Mouse (Mus musculus) megakaryocyte, embryonic 14.5 days (primary cell): ENCODE measurements around the gene Als2cr12. TPM values are rescaled to one million over a fixed set of nuclear protein-coding genes. Genes with fewer than 3 reads are reported as not detected.
A peak's percentile ranks its signal among the peaks of the same experiment; 100 is the strongest.
"Not testable (repeated sequence)": the region's sequence is repeated elsewhere in the genome, so short reads cannot be mapped to it uniquely, and the experiment has no call there.

Source experiments
- H3K27me3 ChIP-seq: replicated peaks from 2 replicates; pipeline ENCODE3; 2012; ENCODE audit warnings: inconsistent platforms
- H3K36me3 ChIP-seq: replicated peaks from 2 replicates; pipeline ENCODE3; 2012; ENCODE audit warnings: low read length, inconsistent platforms, mixed read lengths
- H3K4me1 ChIP-seq: 2 replicates; pipeline ENCODE4 v1.6.1; 2012; ENCODE audit warnings: inconsistent platforms
- H3K4me3 ChIP-seq: replicated peaks from 2 replicates; pipeline ENCODE3; 2012; ENCODE audit warnings: moderate library complexity, mild to moderate bottlenecking, inconsistent platforms
- H3K9me3 ChIP-seq: 2 replicates; pipeline ENCODE4 v1.6.1; 2012; ENCODE audit warnings: inconsistent platforms
- FLI1 ChIP-seq: IDR thresholded peaks from 2 replicates; pipeline ENCODE4 v1.6.1; 2012; ENCODE audit warnings: low read length, inconsistent platforms, mixed read lengths
- GATA1 ChIP-seq: IDR thresholded peaks from 3 replicates; pipeline ENCODE4 v1.6.1; 2012; ENCODE audit warnings: mixed read lengths, low read length, inconsistent platforms, borderline replicate concordance
- polyA plus RNA-seq: library from polyadenylated mRNA; stranded (reverse); fragments of >175 nt; gene quantifications from 2 replicates; pipeline ENCODE4 v1.2.3, GENCODE M21; 2012; ENCODE audit warnings: low replicate concordance; ENCODE audit not compliant: insufficient read depth

The Als2cr12 gene
- polyA plus RNA-seq, 1 experiment, result not detected

DNA sequence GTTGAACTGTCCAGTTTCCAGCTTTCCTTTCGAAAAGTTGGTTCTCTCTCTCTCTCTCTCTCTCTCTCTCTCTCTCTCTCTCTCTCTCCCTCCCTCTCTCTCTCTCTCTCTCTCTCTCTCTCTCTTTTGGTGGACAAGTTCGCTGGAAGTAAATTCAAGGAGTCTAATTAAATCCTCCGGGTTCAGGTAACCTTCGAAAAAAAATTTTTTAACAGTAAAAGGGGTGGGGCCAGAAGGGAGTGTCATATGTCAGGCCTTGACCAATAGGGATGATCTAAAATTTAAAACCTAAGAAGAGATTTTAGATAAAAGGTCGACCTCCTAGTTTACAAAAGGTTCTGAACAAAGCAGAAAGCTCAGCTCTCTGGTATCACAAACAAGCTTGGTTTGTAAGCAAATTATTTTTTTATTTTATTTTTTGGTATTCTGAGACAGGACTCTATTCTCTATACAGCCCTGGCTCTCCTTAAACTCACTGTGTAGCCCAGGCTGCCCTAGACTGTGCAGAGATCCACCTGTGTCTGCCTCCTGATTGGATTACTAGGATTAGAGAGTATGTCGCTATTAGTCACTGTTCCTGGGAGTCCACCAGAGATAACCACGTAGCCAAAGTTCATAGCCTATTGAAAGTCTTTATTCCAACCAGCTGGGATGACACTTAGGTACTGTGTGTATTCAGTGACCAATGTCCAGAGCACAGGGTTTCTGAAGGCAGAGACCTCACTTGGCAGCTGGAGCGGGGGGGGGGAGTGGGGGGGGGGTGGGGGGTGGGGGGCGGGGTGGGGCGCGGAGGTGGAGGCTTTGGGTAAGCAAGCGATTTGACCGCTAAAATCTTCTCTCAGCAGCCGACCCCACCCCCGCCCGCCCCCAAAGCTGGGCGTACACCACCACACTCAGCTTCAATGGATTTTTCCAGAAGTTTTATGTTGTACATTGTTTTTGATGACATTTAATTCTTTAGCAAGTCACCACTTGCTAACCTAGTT is 16.6 kb upstream of the Als2cr12 start:
- H3K9me3 ChIP-seq, result peaks cover 5% of the 10 kb centered on the region; the same call in 1 of the 2 replicates
- H3K4me3 ChIP-seq, result peak overlapping the region; percentile 93
- H3K4me1 ChIP-seq, result peaks cover 34% of the 10 kb centered on the region
- TF ChIP-seq GATA1 (peak; percentile 86; the same call in 1 of the 3 replicates), FLI1 (no peak)
- H3K27me3 ChIP-seq, result no peaks in the 10 kb centered on the region
- H3K36me3 ChIP-seq, result peaks cover 31% of the 10 kb centered on the region

DNA sequence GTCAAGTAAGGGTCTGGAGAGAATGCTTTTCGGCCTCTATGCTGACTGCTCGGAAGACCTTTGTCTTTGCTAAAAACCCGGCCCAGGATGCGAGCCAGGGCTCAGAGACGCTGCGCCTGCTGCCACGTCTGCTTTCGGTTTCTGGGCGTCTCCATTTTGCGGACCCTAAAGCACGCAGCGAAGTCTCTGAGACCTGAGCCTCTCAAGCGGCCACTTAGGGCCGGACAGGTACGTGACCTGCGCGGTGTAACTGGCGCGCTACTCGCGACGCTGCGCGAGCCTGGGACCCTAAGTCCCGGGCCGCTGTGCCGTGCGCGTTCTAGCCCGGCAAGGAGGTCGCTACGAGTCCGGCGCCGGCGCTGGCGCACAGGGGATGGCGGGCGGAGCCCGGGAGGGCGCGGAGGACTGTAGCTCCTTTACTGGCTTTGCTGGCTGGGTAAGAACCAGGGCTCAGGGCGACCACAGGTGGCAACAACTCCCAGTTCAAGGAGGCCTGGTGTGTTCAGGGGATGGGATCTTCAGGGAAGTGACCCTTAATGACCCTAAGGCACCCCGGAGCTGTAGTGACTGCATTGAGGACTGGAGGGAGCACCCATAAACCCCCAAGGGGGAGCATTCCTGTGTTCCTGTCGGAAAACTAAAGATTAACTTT is 15.7 kb upstream of the Als2cr12 start, which contains the start of gene Cflar:
Gene Cflar (plus strand): TSS at position 144 of the 652 bp plus-strand sequence.
- TF ChIP-seq GATA1 (no peak), FLI1 (no peak)
- Histone ChIP-seq H3K36me3 (peaks cover 26% of the 10 kb centered on the region), H3K9me3 (peaks cover 8% of the 10 kb centered on the region; the same call in 1 of the 2 replicates), H3K4me3 (peak within 1 kb of the TSS; percentile 95), H3K27me3 (no peaks in the 10 kb centered on the region), H3K4me1 (peaks cover 27% of the 10 kb centered on the region)

DNA sequence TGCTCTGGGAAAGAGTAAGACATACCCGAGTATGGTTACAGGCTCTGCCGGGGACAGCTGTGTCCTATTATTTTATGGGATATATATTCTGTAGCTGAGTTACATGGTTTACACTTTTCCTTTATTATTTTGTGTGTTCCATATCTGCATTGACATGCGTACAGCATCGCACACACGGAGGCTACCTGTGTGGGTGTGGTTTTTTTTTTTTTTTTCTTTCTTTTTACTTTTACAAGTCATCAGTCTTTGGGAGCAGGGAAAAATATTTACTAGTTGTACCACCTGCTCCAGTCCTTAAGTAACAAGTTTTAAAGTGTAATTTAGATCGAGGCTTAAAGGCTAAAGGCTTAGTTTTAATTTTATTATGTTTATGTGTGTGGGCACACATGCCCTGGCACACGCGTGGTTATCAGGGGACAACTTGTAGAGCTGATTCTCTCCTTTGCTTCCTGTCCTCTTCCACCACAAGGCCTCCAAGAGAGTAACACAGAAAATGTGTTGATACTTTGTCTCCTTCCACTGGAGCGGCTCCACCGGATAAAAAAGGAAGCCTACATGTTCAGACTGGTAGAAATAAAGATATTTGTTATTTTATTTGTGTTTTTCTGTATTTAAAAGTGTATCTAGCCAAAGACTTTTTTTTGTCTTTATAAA is 15.0 kb upstream of the Als2cr12 start:
- no peaks in the 10 kb centered on the region for H3K27me3 ChIP-seq
- H3K36me3 ChIP-seq, result peaks cover 22% of the 10 kb centered on the region
- H3K9me3 ChIP-seq, result peaks cover 8% of the 10 kb centered on the region; the same call in 1 of the 2 replicates
- H3K4me3 ChIP-seq, result peak overlapping the region; percentile 95
- TF ChIP-seq FLI1, result no peak
- TF ChIP-seq GATA1, result no peak
- H3K4me1 ChIP-seq, result peaks cover 22% of the 10 kb centered on the region

DNA sequence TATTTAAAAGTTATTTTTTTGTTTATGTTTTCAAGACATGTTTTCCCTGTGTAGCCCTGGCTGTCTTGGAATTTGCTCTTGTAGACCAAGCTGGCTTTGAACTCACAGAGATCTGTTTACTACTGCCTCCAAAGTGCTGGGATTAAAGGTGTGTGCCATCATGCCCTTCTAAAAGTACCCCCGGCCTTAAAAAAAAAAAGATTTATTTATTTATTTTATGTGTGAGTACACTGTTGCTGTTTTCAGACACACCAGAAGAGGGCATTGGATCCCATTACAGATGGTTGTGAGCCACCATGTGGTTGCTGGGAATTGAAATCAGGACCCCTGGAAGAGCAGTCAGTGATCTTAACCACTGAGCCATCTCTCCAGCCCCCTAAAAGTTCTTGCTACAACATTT is 14.3 kb upstream of the Als2cr12 start:
- H3K4me3 ChIP-seq, H3K27me3 ChIP-seq: not testable (repeated sequence)
- peaks cover 14% of the 10 kb centered on the region for H3K36me3 ChIP-seq
- peaks cover 15% of the 10 kb centered on the region for H3K4me1 ChIP-seq
- peaks cover 12% of the 10 kb centered on the region for H3K9me3 ChIP-seq

DNA sequence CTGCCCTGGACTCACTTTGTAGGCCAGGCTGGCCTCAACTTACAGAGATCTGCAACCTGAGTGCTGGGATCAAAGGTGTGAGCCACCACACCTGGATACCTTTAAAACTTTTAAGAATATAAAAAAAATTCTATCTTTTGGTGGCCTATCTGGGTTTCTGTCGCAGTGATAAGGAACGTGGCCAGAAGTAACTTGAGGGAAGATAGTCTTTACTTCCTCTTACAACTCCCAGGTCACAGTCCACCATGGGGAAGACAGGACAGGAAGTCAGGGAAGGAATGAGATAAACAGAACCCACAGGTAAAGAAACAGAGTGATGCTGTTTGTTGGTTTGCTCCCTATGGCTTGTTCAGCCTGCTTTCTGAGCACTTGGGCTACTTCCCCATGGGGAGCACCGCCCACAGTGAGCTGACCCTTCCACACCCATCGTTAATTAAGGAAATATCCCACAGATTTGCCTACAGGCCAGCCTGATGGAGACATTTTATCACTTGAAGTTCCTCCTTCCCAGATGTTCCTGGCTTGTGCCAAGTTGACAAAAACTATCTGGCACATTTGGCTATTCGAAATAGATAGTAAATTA is 4.9 kb upstream of the Als2cr12 start:
- H3K27me3 ChIP-seq, H3K9me3 ChIP-seq: not testable (repeated sequence)

DNA sequence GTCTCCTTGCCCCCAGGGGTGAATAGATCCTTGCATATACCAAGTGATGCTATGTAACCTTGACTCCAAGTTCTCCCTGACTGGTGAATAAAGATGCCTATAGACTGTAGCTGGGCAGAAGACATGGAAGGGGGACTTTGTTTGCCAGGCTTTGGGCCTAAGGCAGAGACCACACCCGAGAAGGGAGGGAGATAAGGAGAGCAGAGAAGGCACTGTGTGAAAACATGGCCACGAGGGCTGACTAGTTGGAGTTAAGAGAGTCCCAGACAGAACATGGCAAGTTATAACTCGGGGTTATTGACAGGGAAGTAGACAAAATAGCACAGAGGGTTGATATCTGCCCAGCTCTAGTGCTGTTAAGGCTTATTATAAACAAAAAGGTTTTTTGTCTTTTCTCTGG is 4.2 kb upstream of the Als2cr12 start:
- Histone ChIP-seq H3K9me3 (peaks cover 5% of the 10 kb centered on the region), H3K4me1 (peaks cover 12% of the 10 kb centered on the region), H3K36me3 (no peaks in the 10 kb centered on the region), H3K27me3 (no peaks in the 10 kb centered on the region), H3K4me3 (no peak overlapping the region)
- no peak for TF ChIP-seq FLI1
- no peak for TF ChIP-seq GATA1

More for the DNA sequence above, 4.9 kb upstream of the Als2cr12 start:
- H3K4me1 ChIP-seq, result peaks cover 12% of the 10 kb centered on the region
- H3K36me3 ChIP-seq, H3K4me3 ChIP-seq: not testable (repeated sequence)

DNA sequence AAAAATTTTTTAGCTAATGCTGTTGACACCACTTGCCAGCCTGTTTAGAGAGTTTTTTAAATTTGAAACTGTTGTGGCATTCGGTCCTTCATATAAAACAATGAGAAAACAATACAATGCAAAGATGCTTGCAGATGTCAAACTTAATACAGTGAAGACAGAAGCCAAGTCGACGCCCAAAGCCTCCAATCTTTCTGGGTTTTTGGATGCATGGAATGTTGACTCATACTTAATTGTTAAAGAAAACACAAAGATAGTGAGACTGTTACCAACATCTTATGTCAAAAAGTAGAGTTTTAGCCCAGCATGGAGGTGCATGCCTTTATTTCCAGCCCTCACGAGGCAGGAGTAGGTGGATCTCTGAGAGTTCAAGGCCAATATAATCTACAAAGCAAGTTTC is 3.0 kb upstream of the Als2cr12 start:
- Histone ChIP-seq H3K36me3 (no peaks in the 10 kb centered on the region), H3K9me3 (no peaks in the 10 kb centered on the region), H3K4me1 (peaks cover 12% of the 10 kb centered on the region), H3K27me3 (no peaks in the 10 kb centered on the region), H3K4me3 (no peak overlapping the region)
- no peak for TF ChIP-seq FLI1
- no peak for TF ChIP-seq GATA1

DNA sequence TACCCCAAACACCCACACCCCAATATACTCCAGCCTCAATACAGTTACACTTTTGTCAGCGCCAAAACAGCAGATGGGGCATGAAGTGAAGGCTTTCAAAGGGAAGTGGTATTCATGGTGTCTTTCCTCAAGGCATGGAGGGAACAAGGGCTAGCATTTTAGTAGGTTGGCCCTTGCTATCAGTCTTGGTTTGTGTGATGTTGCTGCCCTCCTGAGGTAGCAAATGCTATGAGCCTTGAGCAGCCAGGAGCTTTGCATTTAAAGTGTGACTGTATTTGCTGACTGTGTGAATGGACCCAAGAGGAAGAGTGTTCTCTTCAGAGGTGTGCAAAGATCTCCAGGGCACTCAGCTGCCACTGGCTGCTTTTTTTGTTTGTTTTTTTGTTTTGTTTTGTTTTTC is 1.8 kb upstream of the Als2cr12 start:
- H3K4me3 ChIP-seq, H3K9me3 ChIP-seq, H3K36me3 ChIP-seq, H3K27me3 ChIP-seq: not testable (repeated sequence)
- peaks cover 12% of the 10 kb centered on the region for H3K4me1 ChIP-seq

DNA sequence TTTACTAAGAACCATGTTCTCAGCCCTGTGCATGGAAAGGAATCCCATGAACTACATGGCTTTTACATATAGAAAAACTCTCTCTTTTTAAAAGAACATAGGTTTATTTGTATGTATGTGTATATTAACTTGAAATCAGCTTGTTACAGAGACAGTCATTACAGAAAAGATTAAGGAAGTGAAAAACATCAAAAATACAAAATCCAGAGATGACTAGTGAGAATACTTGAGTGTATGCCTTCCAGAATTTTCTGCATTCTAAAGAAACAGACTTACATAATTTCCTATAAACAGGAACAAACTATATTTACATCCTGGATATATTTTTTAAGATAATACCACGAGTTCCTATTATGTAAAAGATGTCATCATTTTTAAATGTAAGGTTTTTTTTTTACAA is 2.1 kb downstream of the Als2cr12 start:
- Histone ChIP-seq H3K36me3 (no peaks in the 10 kb centered on the region), H3K27me3 (no peaks in the 10 kb centered on the region), H3K4me1 (peaks cover 8% of the 10 kb centered on the region), H3K9me3 (peaks cover 15% of the 10 kb centered on the region), H3K4me3 (no peak overlapping the region)
- TF ChIP-seq GATA1 (no peak), FLI1 (no peak)

DNA sequence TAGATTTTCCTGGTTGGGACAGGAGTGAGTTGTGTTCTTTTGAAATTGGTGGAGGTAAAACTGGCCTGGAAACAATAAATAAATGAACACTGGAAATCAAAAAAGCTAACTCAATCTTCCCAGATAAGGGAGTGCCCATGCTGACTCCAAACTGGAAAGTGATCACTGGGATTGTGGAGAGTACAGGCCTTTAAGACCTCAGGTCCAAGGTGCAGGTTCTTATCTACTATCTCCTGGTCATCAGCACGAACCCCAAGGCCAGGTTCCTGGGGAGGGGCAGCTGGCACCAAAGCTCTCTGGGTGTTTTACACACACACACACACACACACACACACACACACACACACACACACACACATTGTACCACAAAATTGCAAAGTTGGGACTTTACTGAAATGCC is 4.1 kb downstream of the Als2cr12 start:
- H3K36me3 ChIP-seq, H3K4me1 ChIP-seq, H3K27me3 ChIP-seq, H3K4me3 ChIP-seq: not testable (repeated sequence)
- H3K9me3 ChIP-seq, result peaks cover 15% of the 10 kb centered on the region

DNA sequence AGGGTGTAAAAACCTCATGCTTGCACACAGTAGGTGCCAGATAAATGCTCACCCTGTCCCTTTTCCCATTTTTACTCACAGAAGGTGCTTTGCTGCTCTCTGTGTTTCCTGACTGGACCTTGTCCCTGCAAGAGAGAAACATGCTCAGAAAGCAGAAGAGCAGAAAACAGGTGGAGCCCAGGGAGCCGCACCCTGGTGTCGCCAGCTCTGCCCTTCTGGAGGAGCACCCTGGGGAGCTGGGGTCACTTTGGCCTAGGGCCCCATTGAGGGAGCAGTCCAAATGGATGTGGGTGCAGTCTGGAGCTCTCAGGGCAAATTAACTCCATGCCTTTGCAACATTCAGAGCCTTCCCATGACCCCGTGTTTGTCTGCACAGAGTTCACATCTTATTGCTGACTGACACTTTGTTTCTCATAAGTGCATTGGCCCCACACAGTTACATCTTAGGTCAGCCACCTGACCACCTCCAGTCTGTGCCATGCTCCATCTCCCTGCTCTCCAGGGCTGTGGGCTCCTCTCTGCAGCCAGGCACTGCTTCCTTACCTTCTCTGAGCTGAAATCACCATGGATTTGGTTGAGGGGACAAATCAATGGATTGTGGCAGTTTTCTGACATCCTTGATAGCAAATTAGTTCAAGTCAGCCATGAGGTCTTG is 4.8 kb downstream of the Als2cr12 start:
- H3K27me3 ChIP-seq, H3K36me3 ChIP-seq, H3K4me1 ChIP-seq, H3K4me3 ChIP-seq: not testable (repeated sequence)
- H3K9me3 ChIP-seq, result peaks cover 15% of the 10 kb centered on the region
